Mouse (Mus musculus) skeletal muscle tissue, adult 2 months (tissue): ENCODE measurements at regions not wholly inside any gene's neighbourhood (a gene's known extent, or its start where the extent isn't known, plus 50 kb on each side); places are given as distances from the start of the nearest gene placed in this dataset.
"Not testable (repeated sequence)": the region's sequence is repeated elsewhere in the genome, so short reads cannot be mapped to it uniquely, and the experiment has no call there.

Experiments used
- DNase-seq: peaks from one replicate; pipeline ENCODE4 v3.0.0-alpha.2; 2012; ENCODE audit warnings: low read depth, low spot score

- DNase-seq, result no peak
These were observed 502.5 kb downstream of the Hdgfl1 start for GRCm38 (mm10) chr13:26267501-26267900.

- no peak for DNase-seq
These were observed 534.0 kb downstream of the Hdgfl1 start for GRCm38 (mm10) chr13:26235941-26236340.

- no peak for DNase-seq
These were observed 535.3 kb downstream of the Hdgfl1 start for GRCm38 (mm10) chr13:26234703-26235102.

- no peak for DNase-seq
These were observed 552.7 kb downstream of the Hdgfl1 start for GRCm38 (mm10) chr13:26217299-26217698.

- DNase-seq, result no peak
These were observed 553.4 kb downstream of the Hdgfl1 start for GRCm38 (mm10) chr13:26216579-26216978.

- no peak for DNase-seq
These were observed 564.3 kb downstream of the Hdgfl1 start for GRCm38 (mm10) chr13:26205532-26206105.

- DNase-seq, result no peak
These were observed 575.3 kb downstream of the Hdgfl1 start for GRCm38 (mm10) chr13:26194646-26195045.

GRCm38 (mm10) chr13:26183879-26184278, 586.1 kb downstream of the Hdgfl1 start:
- DNase-seq, result no peak

- no peak for DNase-seq
These were observed 598.0 kb downstream of the Hdgfl1 start for GRCm38 (mm10) chr13:26171891-26172482.

- DNase-seq, result no peak
These were observed 600.3 kb downstream of the Hdgfl1 start for GRCm38 (mm10) chr13:26169641-26170040.

GRCm38 (mm10) chr13:26158703-26159102, 611.3 kb downstream of the Hdgfl1 start:
- DNase-seq, result no peak

GRCm38 (mm10) chr13:26154701-26155471, 615.1 kb downstream of the Hdgfl1 start:
- no peak for DNase-seq

GRCm38 (mm10) chr13:26154251-26154650, 615.7 kb downstream of the Hdgfl1 start:
- DNase-seq, result no peak

GRCm38 (mm10) chr13:26153093-26153492, 616.9 kb downstream of the Hdgfl1 start:
- no peak for DNase-seq

- DNase-seq, result no peak
These were observed 619.5 kb downstream of the Hdgfl1 start for GRCm38 (mm10) chr13:26150426-26150825.

GRCm38 (mm10) chr13:26142811-26143210, 627.2 kb downstream of the Hdgfl1 start:
- DNase-seq, result no peak

GRCm38 (mm10) chr13:26119363-26119762, 650.6 kb downstream of the Hdgfl1 start:
- DNase-seq, result no peak

- DNase-seq, result no peak
These were observed 655.8 kb downstream of the Hdgfl1 start for GRCm38 (mm10) chr13:26114136-26114535.

GRCm38 (mm10) chr13:26113723-26114122, 656.2 kb downstream of the Hdgfl1 start:
- not testable (repeated sequence) for DNase-seq

- DNase-seq, result no peak
These were observed 657.4 kb downstream of the Hdgfl1 start for GRCm38 (mm10) chr13:26112579-26112978.

GRCm38 (mm10) chr13:26109013-26109412, 661.0 kb downstream of the Hdgfl1 start:
- DNase-seq, result no peak

GRCm38 (mm10) chr13:26088727-26089126, 681.2 kb downstream of the Hdgfl1 start:
- no peak for DNase-seq

- DNase-seq, result no peak
These were observed 689.2 kb downstream of the Hdgfl1 start for GRCm38 (mm10) chr13:26080814-26081213.
